ENCODE assay signal across 13 mouse cellular contexts in the genomic region with DNA sequence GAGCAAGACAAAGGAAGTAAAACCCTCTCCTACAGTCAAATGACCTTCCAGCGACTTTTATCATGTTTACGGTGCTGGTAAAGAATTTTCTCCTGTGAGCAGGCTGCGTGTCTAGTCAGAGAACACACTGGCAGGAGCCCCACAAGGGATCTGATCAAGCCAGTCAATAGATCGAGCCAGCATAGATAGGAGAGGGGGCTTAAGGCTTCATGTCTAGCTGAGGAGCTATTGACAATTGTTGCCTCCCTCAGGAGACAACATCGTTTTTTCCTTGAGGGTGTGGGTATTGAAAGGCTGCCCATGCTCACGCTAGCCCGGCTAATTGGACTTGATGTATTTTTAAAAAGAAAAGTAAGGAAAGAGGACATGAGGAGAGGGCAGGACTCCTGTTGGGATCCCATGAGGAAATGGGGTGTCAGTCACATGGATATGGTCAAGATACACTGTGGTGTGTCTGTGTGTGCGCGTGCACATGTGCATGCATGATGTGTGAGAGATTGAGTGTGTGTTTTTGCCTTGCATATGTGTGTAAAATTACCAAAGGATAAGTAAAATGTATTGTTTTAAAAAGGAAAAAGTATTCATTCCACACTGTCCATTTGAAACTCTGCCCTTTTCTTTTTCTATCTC. TPM values are rescaled to one million over a fixed set of nuclear protein-coding genes. Genes with fewer than 3 reads are reported as not detected.
DNase-seq lines count a peak whose midpoint lies in the region; ATAC-seq lines count a peak whose summit lies in the region.
"Had no signal": no experiment of that assay in that cellular context is flagged by ENCODE, and none has a peak within 500 bp of the region (broad histone marks: within the 10 kb centered on the region; RNA-seq: fewer than 3 reads in every experiment).

No protein-coding gene starts in this region.

- H3K36me3 ChIP-seq in forebrain, embryonic 12.5 days (replicated peaks) = no peaks in the 10 kb centered on the region
- H3K36me3 ChIP-seq in forebrain, embryonic 10.5 days (replicated peaks) = no peaks in the 10 kb centered on the region
- H3K36me3 ChIP-seq in neural tube, embryonic 11.5 days (ENCODE audit: control insufficient read depth, insufficient read depth, low read length) = no peaks in the 10 kb centered on the region
- H3K36me3 ChIP-seq in neural tube, embryonic 15.5 days = no peaks in the 10 kb centered on the region
- no peaks in the 10 kb centered on the region for H3K36me3 ChIP-seq in hindbrain, embryonic 16.5 days (ENCODE audit: control insufficient read depth, insufficient read depth, low read length)
- H3K36me3 ChIP-seq: heart, embryonic 15.5 days; limb, embryonic 15.5 days had no signal

- no peak overlapping the region for H3K27ac ChIP-seq in forebrain, embryonic 12.5 days
- H3K27ac ChIP-seq in forebrain, embryonic 10.5 days = no peak overlapping the region
- H3K27ac ChIP-seq in neural tube, embryonic 11.5 days (ENCODE audit: low read depth, low read length) = no peak overlapping the region
- H3K27ac ChIP-seq in neural tube, embryonic 15.5 days (replicated peaks) = no peak overlapping the region
- H3K27ac ChIP-seq in hindbrain, embryonic 16.5 days (ENCODE audit: low read depth, low read length) = no peak overlapping the region
- H3K27ac ChIP-seq: heart, embryonic 15.5 days; limb, embryonic 15.5 days; stomach, postnatal 0 days had no signal

- no peak for DNase-seq in forebrain, embryonic 10.5 days (ENCODE audit: extremely low spot score, low spot score)
- no peak for DNase-seq in neural tube, embryonic 11.5 days (ENCODE audit: low spot score)
- peak; percentile 2 for DNase-seq in naive thymus-derived CD4-positive, alpha-beta T cell, adult 2 months (ENCODE audit: low read depth)
- no peak for DNase-seq in right cerebral cortex, postnatal 4 days
- DNase-seq in liver = no peak

- H3K4me3 ChIP-seq in forebrain, embryonic 12.5 days (replicated peaks) = no peak overlapping the region
- no peak overlapping the region for H3K4me3 ChIP-seq in forebrain, embryonic 10.5 days
- no peak overlapping the region for H3K4me3 ChIP-seq in neural tube, embryonic 11.5 days (ENCODE audit: low read depth, low read length)
- H3K4me3 ChIP-seq in neural tube, embryonic 15.5 days (replicated peaks) = no peak overlapping the region
- no peak overlapping the region for H3K4me3 ChIP-seq in hindbrain, embryonic 16.5 days (ENCODE audit: low read length)
- H3K4me3 ChIP-seq: heart, embryonic 15.5 days; limb, embryonic 15.5 days had no signal

- H3K9ac ChIP-seq in forebrain, embryonic 12.5 days = no peak overlapping the region
- H3K9ac ChIP-seq in neural tube, embryonic 11.5 days (ENCODE audit: low read length) = no peak overlapping the region
- no peak overlapping the region for H3K9ac ChIP-seq in neural tube, embryonic 15.5 days (replicated peaks)
- no peak overlapping the region for H3K9ac ChIP-seq in hindbrain, embryonic 16.5 days (ENCODE audit: low read depth, low read length)
- H3K9ac ChIP-seq: heart, embryonic 15.5 days; limb, embryonic 15.5 days; liver, postnatal 0 days had no signal

- 66% methylated on average over 9 of the region's 9 CpGs for WGBS in forebrain, embryonic 12.5 days
- 66% methylated on average over 9 of the region's 9 CpGs for WGBS in forebrain, embryonic 10.5 days
- WGBS in neural tube, embryonic 11.5 days = 57% methylated on average over 9 of the region's 9 CpGs
- WGBS in neural tube, embryonic 15.5 days = 62% methylated on average over 9 of the region's 9 CpGs
- WGBS in hindbrain, embryonic 16.5 days = 62% methylated on average over 9 of the region's 9 CpGs

- peaks cover 2% of the 10 kb centered on the region; the same call in 1 of the 2 replicates for H3K4me1 ChIP-seq in forebrain, embryonic 12.5 days
- peaks cover 5% of the 10 kb centered on the region for H3K4me1 ChIP-seq in forebrain, embryonic 10.5 days
- no peaks in the 10 kb centered on the region for H3K4me1 ChIP-seq in neural tube, embryonic 11.5 days (ENCODE audit: control insufficient read depth, insufficient read depth, low read length)
- peaks cover 7% of the 10 kb centered on the region for H3K4me1 ChIP-seq in neural tube, embryonic 15.5 days
- peaks cover 2% of the 10 kb centered on the region for H3K4me1 ChIP-seq in hindbrain, embryonic 16.5 days (ENCODE audit: control insufficient read depth, insufficient read depth, low read depth, low read length)
- H3K4me1 ChIP-seq: heart, embryonic 15.5 days; limb, embryonic 15.5 days had no signal

- no peak overlapping the region for H3K4me2 ChIP-seq in forebrain, embryonic 12.5 days
- H3K4me2 ChIP-seq in neural tube, embryonic 11.5 days (ENCODE audit: low read depth) = no peak overlapping the region
- no peak overlapping the region for H3K4me2 ChIP-seq in neural tube, embryonic 15.5 days
- no peak overlapping the region for H3K4me2 ChIP-seq in hindbrain, embryonic 16.5 days (ENCODE audit: low read length)
- H3K4me2 ChIP-seq: heart, embryonic 15.5 days; limb, embryonic 15.5 days had no signal

- no peaks in the 10 kb centered on the region for H3K27me3 ChIP-seq in forebrain, embryonic 12.5 days
- H3K27me3 ChIP-seq in forebrain, embryonic 10.5 days (ENCODE audit: poor library complexity, severe bottlenecking) = no peaks in the 10 kb centered on the region
- H3K27me3 ChIP-seq in neural tube, embryonic 11.5 days (ENCODE audit: control insufficient read depth, insufficient read depth, low read length) = no peaks in the 10 kb centered on the region
- H3K27me3 ChIP-seq in neural tube, embryonic 15.5 days (replicated peaks) = no peaks in the 10 kb centered on the region
- H3K27me3 ChIP-seq in hindbrain, embryonic 16.5 days (replicated peaks; ENCODE audit: control insufficient read depth, insufficient read depth, low read length) = no peaks in the 10 kb centered on the region
- H3K27me3 ChIP-seq: CH12.LX; heart, embryonic 15.5 days; limb, embryonic 15.5 days had no signal

- H3K9me3 ChIP-seq in forebrain, embryonic 12.5 days = no peaks in the 10 kb centered on the region
- H3K9me3 ChIP-seq in forebrain, embryonic 10.5 days = no peaks in the 10 kb centered on the region
- H3K9me3 ChIP-seq in neural tube, embryonic 11.5 days (ENCODE audit: control insufficient read depth, low read length) = no peaks in the 10 kb centered on the region
- H3K9me3 ChIP-seq in neural tube, embryonic 15.5 days (replicated peaks) = no peaks in the 10 kb centered on the region
- H3K9me3 ChIP-seq in hindbrain, embryonic 16.5 days (ENCODE audit: control insufficient read depth, low read length) = no peaks in the 10 kb centered on the region
- H3K9me3 ChIP-seq: heart, embryonic 15.5 days; limb, embryonic 15.5 days had no signal

- 0 out of 2 replicates have a peak, but pooled peaks have one; percentile 44 for ATAC-seq in forebrain, embryonic 12.5 days (ENCODE audit: low FRiP score)
- 0 out of 2 replicates have a peak, but pooled peaks have one; percentile 44 for ATAC-seq in neural tube, embryonic 11.5 days (ENCODE audit: insufficient read depth, low FRiP score, low TSS enrichment)
- no peak for ATAC-seq in neural tube, embryonic 15.5 days (ENCODE audit: low FRiP score)
- peak; percentile 58 for ATAC-seq in hindbrain, embryonic 16.5 days
- ATAC-seq: liver, postnatal 0 days had no signal

RNA-seq across cellular contexts. Expression of a gene that starts 13.2 kb away (rescaled TPM):
- polyA plus RNA-seq in forebrain, embryonic 12.5 days (2016; fragmentation: Nextera tagmentation; extraction: Ambion mirVana) = 0.04 TPM in 1 of 2 replicates, not detected in the other
- 0.04 TPM in 1 of 2 replicates, not detected in the other for polyA plus RNA-seq in forebrain, embryonic 10.5 days (2016; fragmentation: Nextera tagmentation; extraction: Ambion mirVana)
- polyA plus RNA-seq in neural tube, embryonic 11.5 days (2014; fragmentation: Nextera tagmentation; extraction: Ambion mirVana) = 0.11 TPM in 1 of 2 replicates, not detected in the other
- polyA plus RNA-seq in neural tube, embryonic 15.5 days (2015; fragmentation: Nextera tagmentation; extraction: Ambion mirVana) = not detected in 2 replicates
- polyA plus RNA-seq in hindbrain, embryonic 16.5 days (2015; fragmentation: Nextera tagmentation; extraction: Ambion mirVana) = not detected in 2 replicates
- polyA plus RNA-seq: heart, embryonic 15.5 days; limb, embryonic 15.5 days; liver, postnatal 0 days; stomach, postnatal 0 days had no signal

RNA-seq across cellular contexts. Expression of a gene that starts 51.2 kb away (rescaled TPM):
- 23.7 and 24.3 TPM in 2 replicates for polyA plus RNA-seq in forebrain, embryonic 12.5 days (2016; fragmentation: Nextera tagmentation; extraction: Ambion mirVana)
- 37.7 and 39.9 TPM in 2 replicates for polyA plus RNA-seq in forebrain, embryonic 10.5 days (2016; fragmentation: Nextera tagmentation; extraction: Ambion mirVana)
- 25.9 and 26.7 TPM in 2 replicates for polyA plus RNA-seq in neural tube, embryonic 11.5 days (2014; fragmentation: Nextera tagmentation; extraction: Ambion mirVana)
- 15.4 and 19.9 TPM in 2 replicates for polyA plus RNA-seq in neural tube, embryonic 15.5 days (2015; fragmentation: Nextera tagmentation; extraction: Ambion mirVana)
- polyA plus RNA-seq in hindbrain, embryonic 16.5 days (2015; fragmentation: Nextera tagmentation; extraction: Ambion mirVana) = 16.8 and 19.0 TPM in 2 replicates

RNA-seq across cellular contexts. Expression of a gene that starts 56.6 kb away (rescaled TPM):
- polyA plus RNA-seq in forebrain, embryonic 12.5 days (2016; fragmentation: Nextera tagmentation; extraction: Ambion mirVana) = not detected in 2 replicates
- polyA plus RNA-seq in forebrain, embryonic 10.5 days (2016; fragmentation: Nextera tagmentation; extraction: Ambion mirVana) = not detected in 2 replicates
- not detected in 2 replicates for polyA plus RNA-seq in neural tube, embryonic 11.5 days (2014; fragmentation: Nextera tagmentation; extraction: Ambion mirVana)
- not detected in 2 replicates for polyA plus RNA-seq in neural tube, embryonic 15.5 days (2015; fragmentation: Nextera tagmentation; extraction: Ambion mirVana)
- polyA plus RNA-seq in hindbrain, embryonic 16.5 days (2015; fragmentation: Nextera tagmentation; extraction: Ambion mirVana) = not detected in 2 replicates
- polyA plus RNA-seq: heart, embryonic 15.5 days; limb, embryonic 15.5 days; liver, postnatal 0 days; stomach, postnatal 0 days had no signal
